21 mouse cellular contexts compared by ENCODE assay signal in genomic region chr6:140346929-140347328, GRCm38 (mm10).
"Had no signal": no experiment of that assay in that cellular context is flagged by ENCODE, and none has a peak within 500 bp of the region (broad histone marks: within the 10 kb centered on the region; RNA-seq: fewer than 3 reads in every experiment).

No protein-coding gene starts in this region.

- H3K9me3 ChIP-seq: hindbrain, embryonic 15.5 days; limb, embryonic 10.5 days; limb, embryonic 13.5 days; liver, embryonic 13.5 days; neural tube, embryonic 12.5 days; neural tube, embryonic 15.5 days had no signal

- H3K4me3 ChIP-seq: hindbrain, embryonic 15.5 days; layer of hippocampus, adult 2 months; limb, embryonic 10.5 days; limb, embryonic 13.5 days; liver, embryonic 13.5 days; megakaryocyte, embryonic 14.5 days; neural tube, embryonic 12.5 days; neural tube, embryonic 15.5 days had no signal

- ATAC-seq: lung, postnatal 0 days had no signal

- H3K4me1 ChIP-seq: liver, embryonic 13.5 days; megakaryocyte, embryonic 14.5 days; neural tube, embryonic 15.5 days had no signal

- H3K27ac ChIP-seq: hindbrain, embryonic 15.5 days; kidney, postnatal 0 days; layer of hippocampus, adult 2 months; limb, embryonic 10.5 days; limb, embryonic 13.5 days; liver, embryonic 13.5 days; neural tube, embryonic 12.5 days; neural tube, embryonic 15.5 days had no signal

- H3K27me3 ChIP-seq: hindbrain, embryonic 15.5 days; limb, embryonic 13.5 days; liver, embryonic 13.5 days; megakaryocyte, embryonic 14.5 days; neural tube, embryonic 12.5 days; neural tube, embryonic 15.5 days had no signal

- H3K9ac ChIP-seq: hindbrain, embryonic 15.5 days; limb, embryonic 13.5 days; liver, embryonic 13.5 days; lung, embryonic 14.5 days; neural tube, embryonic 12.5 days; neural tube, embryonic 15.5 days had no signal

- H3K4me2 ChIP-seq: hindbrain, embryonic 15.5 days; limb, embryonic 13.5 days; liver, embryonic 13.5 days; lung, embryonic 14.5 days; midbrain, embryonic 11.5 days; neural tube, embryonic 12.5 days; neural tube, embryonic 15.5 days had no signal

- DNase-seq: kidney, postnatal 25 days; layer of hippocampus, adult 9-11 months; liver, embryonic 13.5 days; lung, embryonic 14.5 days; midbrain, embryonic 14.5 days; right cerebral cortex, adult 18-20 months; right cerebral cortex, postnatal 25 days; spleen, adult 18-20 months; thymus, adult 2 months; thymus, postnatal 14 days; thymus, postnatal 4 days had no signal

- H3K36me3 ChIP-seq: hindbrain, embryonic 15.5 days; limb, embryonic 10.5 days; limb, embryonic 13.5 days; liver, embryonic 13.5 days; neural tube, embryonic 12.5 days; neural tube, embryonic 15.5 days had no signal
